23 mouse cellular contexts compared by ENCODE assay signal in genomic region chr15:27492156-27492555, GRCm38 (mm10). TPM values are rescaled to one million over a fixed set of nuclear protein-coding genes. Genes with fewer than 3 reads are reported as not detected.
DNase-seq lines count a peak whose midpoint lies in the region; ATAC-seq and TF ChIP-seq lines count a peak whose summit lies in the region.
"Had no signal": no experiment of that assay in that cellular context is flagged by ENCODE, and none has a peak within 500 bp of the region (broad histone marks: within the 10 kb centered on the region; RNA-seq: fewer than 3 reads in every experiment).

No protein-coding gene starts in this region.

- H3K4me2 ChIP-seq in liver, embryonic 12.5 days: peak overlapping the region; percentile 21; the same call in 1 of the 2 replicates
- no peak overlapping the region for H3K4me2 ChIP-seq in liver, embryonic 15.5 days
- no peak overlapping the region for H3K4me2 ChIP-seq in lung, postnatal 0 days (replicated peaks; ENCODE audit: low read depth, low read length)
- H3K4me2 ChIP-seq: embryonic facial prominence, embryonic 13.5 days; forebrain, embryonic 13.5 days; heart, embryonic 11.5 days; heart, embryonic 15.5 days; hindbrain, embryonic 15.5 days had no signal

- intact Hi-C loops in heart, postnatal 36 days (cut with DNase I): no loop called here

- H3K4me3 ChIP-seq in liver, embryonic 12.5 days: no peak overlapping the region
- no peak overlapping the region for H3K4me3 ChIP-seq in liver, embryonic 15.5 days (replicated peaks)
- no peak overlapping the region for H3K4me3 ChIP-seq in lung, postnatal 0 days (ENCODE audit: low read depth, low read length)
- no peak overlapping the region for H3K4me3 ChIP-seq in forebrain, embryonic 10.5 days
- H3K4me3 ChIP-seq: embryonic facial prominence, embryonic 13.5 days; forebrain, embryonic 13.5 days; gastrocnemius, adult 2 months; heart, embryonic 15.5 days; hindbrain, embryonic 15.5 days had no signal

- peaks cover 26% of the 10 kb centered on the region; the same call in 1 of the 2 replicates for H3K27me3 ChIP-seq in liver, embryonic 12.5 days (replicated peaks)
- H3K27me3 ChIP-seq in liver, embryonic 15.5 days: peaks cover 13% of the 10 kb centered on the region; the same call in 1 of the 2 replicates
- no peaks in the 10 kb centered on the region for H3K27me3 ChIP-seq in lung, postnatal 0 days (replicated peaks; ENCODE audit: insufficient read depth, low read length)
- no peaks in the 10 kb centered on the region for H3K27me3 ChIP-seq in forebrain, embryonic 10.5 days (ENCODE audit: poor library complexity, severe bottlenecking)
- H3K27me3 ChIP-seq: CH12.LX; embryonic facial prominence, embryonic 13.5 days; forebrain, embryonic 13.5 days; heart, embryonic 15.5 days; hindbrain, embryonic 15.5 days had no signal

- 84% methylated on average over 10 of the region's 10 CpGs for WGBS in liver, embryonic 12.5 days (ENCODE audit: insufficient replicate concordance)
- 83% methylated on average over 10 of the region's 10 CpGs for WGBS in liver, embryonic 15.5 days (ENCODE audit: insufficient replicate concordance)
- WGBS in lung, postnatal 0 days: 61% methylated on average over 10 of the region's 10 CpGs
- 96% methylated on average over 10 of the region's 10 CpGs for WGBS in forebrain, embryonic 10.5 days

- peak; percentile 58; the same call in 1 of the 2 replicates for TF ChIP-seq EP300 in lung, postnatal 0 days (IDR thresholded peaks at IDR 0.05)

- no peak for DNase-seq in liver
- peak; percentile 83 for DNase-seq in lung, postnatal 0 days (ENCODE audit: low spot score)
- peak; percentile 70 for DNase-seq in lung, postnatal 36 days
- no peak for DNase-seq in forebrain, embryonic 10.5 days (ENCODE audit: extremely low spot score, low spot score)
- no peak for DNase-seq in heart, postnatal 4 days
- DNase-seq in heart, postnatal 36 days: no peak
- DNase-seq: adrenal gland, adult 2 months; adrenal gland, postnatal 25 days; cerebellum, adult 18-20 months; cerebellum, adult 9-11 months; cerebellum, postnatal 36 days; gastrocnemius, adult 2 months; gastrocnemius, postnatal 36 days; heart, adult 11 months; heart, postnatal 14 days had no signal

- no peaks in the 10 kb centered on the region for H3K36me3 ChIP-seq in liver, embryonic 12.5 days
- no peaks in the 10 kb centered on the region for H3K36me3 ChIP-seq in liver, embryonic 15.5 days (replicated peaks)
- H3K36me3 ChIP-seq in lung, postnatal 0 days (ENCODE audit: insufficient read depth, low read length): no peaks in the 10 kb centered on the region
- no peaks in the 10 kb centered on the region for H3K36me3 ChIP-seq in forebrain, embryonic 10.5 days (replicated peaks)
- H3K36me3 ChIP-seq: embryonic facial prominence, embryonic 13.5 days; heart, embryonic 15.5 days; hindbrain, embryonic 15.5 days had no signal

- no peak for ATAC-seq in liver, embryonic 12.5 days
- no peak for ATAC-seq in liver, embryonic 15.5 days (ENCODE audit: insufficient read depth)
- peak; percentile 93 for ATAC-seq in lung, postnatal 0 days
- ATAC-seq: forebrain, embryonic 13.5 days had no signal

- H3K9me3 ChIP-seq in liver, embryonic 12.5 days (replicated peaks): no peaks in the 10 kb centered on the region
- no peaks in the 10 kb centered on the region for H3K9me3 ChIP-seq in liver, embryonic 15.5 days (replicated peaks)
- H3K9me3 ChIP-seq in lung, postnatal 0 days (ENCODE audit: low read length): no peaks in the 10 kb centered on the region
- H3K9me3 ChIP-seq in forebrain, embryonic 10.5 days: no peaks in the 10 kb centered on the region
- H3K9me3 ChIP-seq: embryonic facial prominence, embryonic 13.5 days; forebrain, embryonic 13.5 days; heart, embryonic 15.5 days; hindbrain, embryonic 15.5 days had no signal

- H3K4me1 ChIP-seq in liver, embryonic 12.5 days: peaks cover 89% of the 10 kb centered on the region
- peaks cover 86% of the 10 kb centered on the region for H3K4me1 ChIP-seq in liver, embryonic 15.5 days (replicated peaks)
- H3K4me1 ChIP-seq in lung, postnatal 0 days (ENCODE audit: insufficient read depth, low read depth, low read length): 0 out of 2 replicates have a peak, but pooled peaks cover 2% of the 10 kb centered on the region
- H3K4me1 ChIP-seq in forebrain, embryonic 10.5 days: peaks cover 69% of the 10 kb centered on the region

- H3K27ac ChIP-seq in liver, embryonic 12.5 days: no peak overlapping the region
- 0 out of 2 replicates have a peak overlapping the region, but pooled peaks have one; percentile 54 for H3K27ac ChIP-seq in liver, embryonic 15.5 days (replicated peaks)
- H3K27ac ChIP-seq in lung, postnatal 0 days (ENCODE audit: low read length): peak overlapping the region; percentile 71
- no peak overlapping the region for H3K27ac ChIP-seq in forebrain, embryonic 10.5 days
- H3K27ac ChIP-seq: embryonic facial prominence, embryonic 13.5 days; forebrain, embryonic 13.5 days; gastrocnemius, adult 2 months; heart, embryonic 15.5 days; hindbrain, embryonic 15.5 days had no signal

- no peak for TF ChIP-seq CTCF in lung, postnatal 0 days (IDR thresholded peaks at IDR 0.05)

- H3K9ac ChIP-seq in liver, embryonic 12.5 days: no peak overlapping the region
- H3K9ac ChIP-seq in liver, embryonic 15.5 days: no peak overlapping the region
- no peak overlapping the region for H3K9ac ChIP-seq in lung, postnatal 0 days (replicated peaks; ENCODE audit: low read depth)
- H3K9ac ChIP-seq: embryonic facial prominence, embryonic 13.5 days; forebrain, embryonic 13.5 days; heart, embryonic 15.5 days; hindbrain, embryonic 15.5 days had no signal

RNA-seq across cellular contexts. Expression of gene Ank, which starts 25.7 kb away (rescaled TPM):
- 13.6 and 14.2 TPM in 2 replicates for polyA plus RNA-seq in liver, embryonic 12.5 days (2016; fragmentation: Nextera tagmentation; extraction: Ambion mirVana)
- polyA plus RNA-seq in liver, embryonic 15.5 days (2015; fragmentation: Nextera tagmentation; extraction: Ambion mirVana): 10.5 and 10.8 TPM in 2 replicates
- 6.8 and 9.3 TPM in 2 replicates for polyA plus RNA-seq in lung, postnatal 0 days (2015; fragmentation: Nextera tagmentation; extraction: Ambion mirVana)
- polyA plus RNA-seq in forebrain, embryonic 10.5 days (2016; fragmentation: Nextera tagmentation; extraction: Ambion mirVana): 5.4 and 5.5 TPM in 2 replicates
- 10 to 100 TPM; 70.2 to 74.8 TPM for total RNA-seq in heart, postnatal 4 days (2021)
- total RNA-seq in heart, postnatal 36 days (2021): 100 to 1,000 TPM; 188 to 201 TPM

Comparison
In these comparisons a context has a peak if more than half of its experiments do, and no peak if none do; other contexts are left out.
1. H3K27ac ChIP-seq: peak in liver, embryonic 15.5 days (single experiment) and lung, postnatal 0 days (single experiment); none in liver, embryonic 12.5 days (single experiment) and forebrain, embryonic 10.5 days (single experiment).
2. DNase-seq: peak in lung, postnatal 0 days (single experiment) and lung, postnatal 36 days (single experiment); none in liver (single experiment), forebrain, embryonic 10.5 days (single experiment), heart, postnatal 4 days (single experiment) and heart, postnatal 36 days (0 of 2).